Mouse (Mus musculus) mouse embryonic stem cell (cell line): Measurements from ENCODE around the gene Hspe1.

Experiments used
- in situ Hi-C, 2 experiments: fragments of 300-500 bp; cut with MboI; formaldehyde crosslinking; loops; 1 replicate in 1 of 2; 3 replicates in 1 of 2; pipeline ENCODE4 v1.14.3; 2019 to 2020; ENCODE audit warnings: low sequenced_read_pairs in 2 of 2, low pct_unique_long_range_greater_than_20kb in 1 of 2, mixed read lengths in 1 of 2; ENCODE audit not compliant: unreplicated experiment in 1 of 2

Gene Hspe1

DNA sequence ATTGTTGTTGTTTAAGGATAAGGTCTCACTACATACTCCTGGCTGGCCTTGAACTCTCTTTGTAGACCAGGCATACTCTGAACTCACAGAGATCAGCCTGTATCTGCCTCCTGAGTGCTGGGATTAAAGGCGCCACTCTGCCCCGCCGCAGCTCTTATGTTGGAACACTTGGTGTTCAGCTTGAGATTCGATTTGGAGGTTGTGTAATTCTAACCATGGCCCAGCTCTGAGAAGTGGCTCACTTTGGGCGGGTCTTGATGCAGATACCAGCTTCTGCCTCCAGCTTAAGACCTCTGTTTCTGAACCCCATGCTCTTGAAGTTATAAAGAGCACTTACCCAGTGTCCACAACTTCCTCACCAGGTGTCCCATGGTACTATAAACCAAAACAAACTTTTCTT, 41.8 kb downstream of the Hspe1 start:
- in situ Hi-C loops: no loop called here

DNA sequence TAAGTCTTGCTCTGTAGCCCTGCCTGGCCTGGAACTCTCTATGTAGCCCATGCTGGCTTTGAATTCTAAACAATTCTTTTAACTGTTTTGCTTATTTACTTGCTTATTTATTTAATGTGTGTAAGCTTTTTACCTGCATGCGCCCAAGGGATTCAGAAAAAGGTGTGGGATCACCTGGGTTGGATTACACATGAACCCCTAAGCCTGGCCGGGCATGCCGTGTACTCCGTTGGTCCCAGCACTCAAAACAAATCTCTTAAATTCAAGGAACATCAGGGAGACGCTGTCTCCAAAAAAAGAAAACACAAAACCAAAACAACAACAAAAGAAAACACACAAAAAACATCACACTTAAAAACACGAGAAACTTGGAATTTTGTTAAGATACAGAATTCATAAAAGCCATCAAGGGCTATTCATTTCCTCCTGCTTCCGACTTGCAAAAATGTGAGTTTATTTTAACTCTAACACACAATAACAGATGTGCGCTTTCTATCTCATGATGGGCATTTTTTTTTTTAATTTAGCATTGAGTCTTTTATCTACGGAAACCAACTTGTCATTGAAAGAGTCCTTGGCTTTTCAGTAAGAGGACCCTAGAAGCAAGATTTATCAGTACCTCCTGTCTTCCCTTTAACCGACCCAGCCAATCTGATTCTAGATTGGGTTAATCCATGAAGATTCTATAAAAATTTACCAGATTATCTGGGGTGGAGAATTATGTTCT, 42.4 kb downstream of the Hspe1 start:
- in situ Hi-C loops: no loop called here

- in situ Hi-C loops: no loop called here
These were observed 43.0 kb downstream of the Hspe1 start, which contains the start of gene Mob4 for GRCm38 (mm10) chr1:55130943-55131401. Gene Mob4, plus strand, starts transcription at chr1:55131231.

DNA sequence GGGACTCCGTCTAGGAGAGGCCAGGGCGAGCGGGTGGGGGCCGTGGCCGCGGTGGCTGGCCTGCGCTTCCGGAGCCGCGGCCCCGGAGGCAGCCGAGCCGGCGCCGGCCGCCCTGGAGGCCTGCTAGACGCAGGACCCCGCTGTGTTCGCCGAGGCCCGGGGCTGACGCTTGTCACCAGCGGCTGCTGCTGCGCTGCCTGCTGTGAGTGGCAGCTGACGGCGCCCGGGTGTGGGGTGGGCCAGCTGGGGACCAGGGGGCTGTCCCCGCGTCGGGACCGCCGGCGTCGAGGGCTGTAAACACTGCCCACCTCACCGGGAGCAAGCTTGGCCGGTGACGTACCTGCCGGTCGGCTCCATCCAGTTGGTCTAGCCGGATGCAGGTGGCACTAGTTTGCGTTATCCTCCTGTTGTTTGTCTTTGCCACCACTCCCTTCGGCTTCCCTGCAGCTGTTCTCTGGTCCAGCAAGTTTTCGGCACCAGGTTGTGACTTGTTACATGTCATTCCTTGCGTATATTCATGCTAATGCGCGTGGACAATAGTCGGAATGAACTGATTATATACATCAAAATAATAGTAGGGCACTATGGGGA, 43.6 kb downstream of the Hspe1 start:
- in situ Hi-C loops: no loop called here

DNA sequence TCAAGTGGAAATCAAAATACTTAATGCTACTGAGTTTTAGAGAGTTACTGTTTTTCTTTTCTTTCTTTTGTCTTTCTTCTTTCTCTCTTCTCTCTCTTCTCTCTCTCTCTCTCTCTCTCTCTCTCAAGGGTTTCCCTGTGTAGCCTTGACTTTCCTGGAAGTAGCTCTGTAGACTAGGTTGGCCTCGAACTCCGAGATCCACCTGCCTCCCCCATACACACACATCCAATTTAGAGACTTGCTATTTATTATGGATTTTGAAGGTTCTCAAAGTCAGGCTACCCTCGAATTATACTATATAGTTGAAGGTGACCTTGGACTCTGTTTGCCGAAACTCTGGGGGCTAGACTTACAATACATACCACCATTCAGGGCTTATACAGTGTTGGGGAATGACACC, 44.4 kb downstream of the Hspe1 start:
- in situ Hi-C loops: no loop called here

GRCm38 (mm10) chr1:55133173-55133572, 45.2 kb downstream of the Hspe1 start:
- in situ Hi-C loops: no loop called here

GRCm38 (mm10) chr1:55134301-55134700, 46.4 kb downstream of the Hspe1 start:
- in situ Hi-C loops: no loop called here

GRCm38 (mm10) chr1:55135846-55136245, 47.9 kb downstream of the Hspe1 start:
- in situ Hi-C loops: no loop called here
